Mouse (Mus musculus) CH12.LX (cell line): ENCODE results near the gene Ntn1. TPM values are rescaled to one million over a fixed set of nuclear protein-coding genes. Genes with fewer than 3 reads are reported as not detected.

ENCODE experiments used
- DNase-seq: peaks from one replicate; pipeline ENCODE4 v3.0.0-alpha.2; 2013; ENCODE audit errors: extremely low read depth
- H3K27ac ChIP-seq: 2 replicates; pipeline ENCODE4 v1.5.1; 2012; ENCODE audit warnings: low read depth, mild to moderate bottlenecking, control low read depth, moderate library complexity; ENCODE audit not compliant: insufficient read depth
- H3K27me3 ChIP-seq: replicated peaks from 2 replicates; pipeline ENCODE3; 2012; ENCODE audit warnings: inconsistent platforms
- H3K36me3 ChIP-seq, 2 experiments: replicated peaks in 1 of 2; 2 replicates each; pipeline versions ENCODE3 to v1.6.1; 2012; ENCODE audit warnings: inconsistent platforms in 1 of 2, low read length in 1 of 2, mild to moderate bottlenecking in 1 of 2, mixed read lengths in 1 of 2, moderate library complexity in 1 of 2; ENCODE audit not compliant: control insufficient read depth in 1 of 2, insufficient read depth in 1 of 2
- H3K4me1 ChIP-seq, 2 experiments: 2 replicates each; pipeline ENCODE4 v1.6.1; 2012; ENCODE audit warnings: inconsistent platforms in 1 of 2, moderate library complexity in 1 of 2; ENCODE audit not compliant: insufficient read depth in 2 of 2, control insufficient read depth in 1 of 2
- H3K4me2 ChIP-seq: 2 replicates; pipeline ENCODE4 v1.6.1; 2012; ENCODE audit warnings: low read depth, mild to moderate bottlenecking, control low read depth; ENCODE audit not compliant: poor library complexity, insufficient read depth, severe bottlenecking
- H3K4me3 ChIP-seq, 3 experiments: fragments of 150-350 bp in 1 of 3; sonication (generic) in 1 of 3; replicated peaks in 1 of 3; 2 replicates each; pipeline versions ENCODE3 to v1.5.1; 2011 to 2012; ENCODE audit warnings: low read depth in 2 of 3, low read length in 2 of 3, mild to moderate bottlenecking in 2 of 3, moderate library complexity in 2 of 3, control low read depth in 1 of 3, improper control_type of control experiment in 1 of 3, inconsistent platforms in 1 of 3, mixed read lengths in 1 of 3; ENCODE audit not compliant: poor library complexity in 1 of 3
- H3K79me2 ChIP-seq: replicated peaks from 2 replicates; pipeline ENCODE4 v1.6.1; 2012; ENCODE audit warnings: mild to moderate bottlenecking, moderate library complexity; ENCODE audit not compliant: control insufficient read depth, poor library complexity, insufficient read depth, severe bottlenecking; ENCODE audit errors: extremely low read depth
- H3K9ac ChIP-seq: 2 replicates; pipeline ENCODE4 v1.6.1; 2012; ENCODE audit warnings: low read depth, mild to moderate bottlenecking, control low read depth, moderate library complexity; ENCODE audit not compliant: insufficient read depth
- H3K9me3 ChIP-seq: replicated peaks from 2 replicates; pipeline ENCODE3; 2012; ENCODE audit warnings: low read length, inconsistent platforms, mixed read lengths
- CHD1 ChIP-seq: IDR thresholded peaks from 2 replicates; pipeline ENCODE4 v1.6.1; 2012; ENCODE audit warnings: low read depth, low read length, improper control_type of control experiment, inconsistent platforms
- EP300 ChIP-seq: IDR thresholded peaks from 2 replicates; pipeline ENCODE4 v1.6.1; 2011; ENCODE audit warnings: low read length, improper control_type of control experiment
- GABPA ChIP-seq: IDR thresholded peaks from 2 replicates; pipeline ENCODE4 v1.6.1; 2012; ENCODE audit warnings: low read depth, low read length, improper control_type of control experiment, inconsistent platforms; ENCODE audit not compliant: insufficient replicate concordance
- HCFC1 ChIP-seq: IDR thresholded peaks from 2 replicates; pipeline ENCODE4 v1.6.1; 2012; ENCODE audit warnings: low read depth, mild to moderate bottlenecking, inconsistent platforms, low read length, improper control_type of control experiment
- JUND ChIP-seq: conservative IDR thresholded peaks from 2 replicates; pipeline ENCODE4 v1.6.1; 2011; ENCODE audit warnings: low read depth, low read length, improper control_type of control experiment
- KAT2A ChIP-seq: IDR thresholded peaks from 2 replicates; pipeline ENCODE4 v1.6.1; 2012; ENCODE audit warnings: low read length, improper control_type of control experiment, inconsistent platforms; ENCODE audit not compliant: insufficient replicate concordance
- MAFK ChIP-seq: IDR thresholded peaks from 2 replicates; pipeline ENCODE4 v1.6.1; 2011; ENCODE audit warnings: low read length, improper control_type of control experiment; ENCODE audit not compliant: insufficient replicate concordance
- MAZ ChIP-seq: IDR thresholded peaks from 2 replicates; pipeline ENCODE4 v1.6.1; 2012; ENCODE audit warnings: low read depth, mild to moderate bottlenecking, inconsistent platforms, low read length, improper control_type of control experiment, moderate library complexity
- MEF2A ChIP-seq: IDR thresholded peaks from 2 replicates; pipeline ENCODE4 v1.6.1; 2014; ENCODE audit warnings: low read depth, mild to moderate bottlenecking, inconsistent platforms, low read length, improper control_type of control experiment, borderline replicate concordance
- MYC ChIP-seq: IDR thresholded peaks from 2 replicates; pipeline ENCODE4 v1.6.1; 2011; ENCODE audit warnings: low read depth, mild to moderate bottlenecking, improper control_type of control experiment, low read length
- NELFE ChIP-seq: IDR thresholded peaks from 2 replicates; pipeline ENCODE4 v1.6.1; 2011; ENCODE audit warnings: low read depth, low read length, improper control_type of control experiment
- NRF1 ChIP-seq: IDR thresholded peaks from 2 replicates; pipeline ENCODE4 v1.6.1; 2014; ENCODE audit warnings: low read depth, mild to moderate bottlenecking, inconsistent platforms, low read length, improper control_type of control experiment, moderate library complexity
- POLR2A ChIP-seq: IDR thresholded peaks from 2 replicates; pipeline ENCODE4 v1.6.1; 2011; ENCODE audit warnings: low read depth, mild to moderate bottlenecking, improper control_type of control experiment, low read length
- SMC3 ChIP-seq: IDR thresholded peaks from 2 replicates; pipeline ENCODE4 v1.6.1; 2011; ENCODE audit warnings: low read depth, low read length, improper control_type of control experiment
- USF2 ChIP-seq: conservative IDR thresholded peaks from 2 replicates; pipeline ENCODE4 v1.6.1; 2011; ENCODE audit warnings: low read depth, low read length, improper control_type of control experiment
- ZC3H11A ChIP-seq: IDR thresholded peaks from 2 replicates; pipeline ENCODE4 v1.6.1; 2012; ENCODE audit warnings: low read depth, mild to moderate bottlenecking, inconsistent platforms, low read length, improper control_type of control experiment
- ZKSCAN1 ChIP-seq: IDR thresholded peaks from 2 replicates; pipeline ENCODE4 v1.6.1; 2012; ENCODE audit warnings: low read depth, inconsistent platforms, low read length, improper control_type of control experiment, borderline replicate concordance
- ZNF384 ChIP-seq: IDR thresholded peaks from 2 replicates; pipeline ENCODE4 v1.6.1; 2012; ENCODE audit warnings: low read depth, low read length, improper control_type of control experiment, inconsistent platforms
- dilution Hi-C: fragments of 300-500 bp; cut with MboI; formaldehyde crosslinking; loops from 2 replicates; pipeline ENCODE4 v1.14.3; 2020; ENCODE audit warnings: low sequenced_read_pairs; ENCODE audit not compliant: extremely low pct_unique_long_range_greater_than_20kb, extremely low pct_ligation_motif_present
- in situ Hi-C: fragments of 300-500 bp; cut with MboI; formaldehyde crosslinking; loops from 3 replicates; pipeline ENCODE4 v1.14.3; 2019; ENCODE audit warnings: low sequenced_read_pairs, low pct_ligation_motif_present, low pct_unique_long_range_greater_than_20kb, mixed read lengths
- polyA plus RNA-seq: library from polyadenylated mRNA; unstranded; fragments of >175 nt; gene quantifications from 2 replicates; pipeline ENCODE4 v1.2.1, GENCODE M21; 2012; ENCODE audit warnings: low read depth; ENCODE audit not compliant: insufficient read length
- total RNA-seq, 2 experiments: library from RNA; depleted of rRNA; stranded (reverse); fragments of 300-350 nt in 1 of 2; fragments of >200 nt in 1 of 2; gene quantifications; 2 replicates each; pipeline ENCODE4 v1.2.3; 2012 to 2014

Ntn1 gene
- total and polyA plus RNA-seq, 3 experiments: 0.54 to 1.2 (median 0.59) TPM

- no peak for TF ChIP-seq USF2
- no peak for TF ChIP-seq KAT2A
- no peak for TF ChIP-seq MEF2A
- TF ChIP-seq MYC: no peak
- TF ChIP-seq ZC3H11A: no peak
- no peak for TF ChIP-seq EP300
- no peak for TF ChIP-seq GABPA
- TF ChIP-seq NELFE: no peak
- TF ChIP-seq CHD1: no peak
- TF ChIP-seq JUND: no peak
- no peak for TF ChIP-seq ZKSCAN1
- no peak for TF ChIP-seq MAZ
- no peak for TF ChIP-seq POLR2A
- TF ChIP-seq ZNF384: no peak
- no peak for TF ChIP-seq SMC3
- no peak for TF ChIP-seq NRF1
- no peak for TF ChIP-seq HCFC1
- TF ChIP-seq MAFK: no peak
- dilution Hi-C loops: no loop called here
- no peak for DNase-seq
- Histone ChIP-seq H3K27me3 (peaks cover 7% of the 10 kb centered on the region), H3K36me3 (peaks cover 0 to 2% of the 10 kb centered on the region in 2 experiments), H3K9ac (no peak overlapping the region), H3K4me3 (no peak overlapping the region), H3K9me3 (peaks cover 4% of the 10 kb centered on the region), H3K79me2 (no peaks in the 10 kb centered on the region), H3K4me2 (no peak overlapping the region), H3K27ac (no peak overlapping the region), H3K4me1 (peaks cover 3 to 21% of the 10 kb centered on the region in 2 experiments; a peak in 2 of 4 replicates)
- in situ Hi-C loops: no loop called here
Measured at GRCm38 (mm10) chr11:68390381-68391287, 10.0 kb downstream of the Ntn1 start.

- Histone ChIP-seq H3K27me3 (peaks cover 7% of the 10 kb centered on the region), H3K36me3 (peaks cover 0 to 12% of the 10 kb centered on the region in 2 experiments), H3K4me2 (no peak overlapping the region), H3K27ac (no peak overlapping the region), H3K4me3 (no peak overlapping the region), H3K9ac (no peak overlapping the region), H3K4me1 (peaks cover 3 to 21% of the 10 kb centered on the region in 2 experiments; a peak in 2 of 4 replicates), H3K79me2 (no peaks in the 10 kb centered on the region), H3K9me3 (peaks cover 14% of the 10 kb centered on the region)
- TF ChIP-seq NRF1: no peak
- in situ Hi-C loops (no loop called here), dilution Hi-C loops (no loop called here)
- DNase-seq: no peak
Measured at GRCm38 (mm10) chr11:68389621-68390020, 11.0 kb downstream of the Ntn1 start.
